Mouse (Mus musculus) lung, adult 2 months (tissue): Measurements from ENCODE around the gene Cldn1.

ENCODE experiments used
- CTCF ChIP-seq: fragments of 200-500 bp; IDR thresholded peaks from 2 replicates; pipeline ENCODE4 v1.5.1; 2011; ENCODE audit warnings: mild to moderate bottlenecking, low read length, control low read depth; ENCODE audit not compliant: insufficient read depth
- POLR2A ChIP-seq: fragments of 200-500 bp; IDR thresholded peaks from 2 replicates; pipeline ENCODE4 v1.6.1; 2011; ENCODE audit warnings: low read depth, mild to moderate bottlenecking, control low read depth, low read length, borderline replicate concordance; ENCODE audit errors: extremely low read depth

GRCm38 (mm10) chr16:26314815-26315214 lies 56.8 kb downstream of the Cldn1 start:
- no peak for TF ChIP-seq CTCF
- no peak for TF ChIP-seq POLR2A
